Mouse (Mus musculus): Measurements from ENCODE around the gene Ctnna3. TPM values are rescaled to one million over a fixed set of nuclear protein-coding genes. Genes with fewer than 3 reads are reported as not detected.

The Ctnna3 gene
- total RNA-seq, 2 experiments from 2014 or later: 4.0 to 4.4 TPM

DNA sequence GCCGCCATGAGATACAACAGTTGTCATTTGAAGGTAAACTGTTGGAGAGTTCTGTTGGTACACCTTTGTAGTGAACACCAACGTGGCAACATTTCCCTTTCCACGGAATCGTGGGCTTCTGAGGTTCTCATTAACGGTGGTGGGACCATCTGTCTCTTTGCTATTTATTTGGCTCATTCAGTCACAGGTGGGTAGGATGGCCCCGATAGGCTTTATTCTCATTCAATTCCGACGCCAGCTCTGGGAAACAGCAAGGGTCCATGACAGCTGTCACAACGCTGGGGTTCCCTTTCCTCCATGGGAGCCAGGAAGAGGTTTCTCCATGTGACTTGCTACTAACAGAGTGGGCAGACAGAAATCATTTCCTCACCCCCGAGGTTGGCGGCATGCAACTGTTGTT lies 612.0 kb downstream of the Ctnna3 start:
- no peak for DNase-seq (ENCODE audit: low spot score in 2 of 2)

GRCm38 (mm10) chr10:64049151-64049550 lies 619.3 kb downstream of the Ctnna3 start:
- DNase-seq (ENCODE audit: low spot score in 2 of 2): no peak

GRCm38 (mm10) chr10:64049946-64050345 lies 620.0 kb downstream of the Ctnna3 start:
- DNase-seq (ENCODE audit: low spot score in 2 of 2): no peak

DNA sequence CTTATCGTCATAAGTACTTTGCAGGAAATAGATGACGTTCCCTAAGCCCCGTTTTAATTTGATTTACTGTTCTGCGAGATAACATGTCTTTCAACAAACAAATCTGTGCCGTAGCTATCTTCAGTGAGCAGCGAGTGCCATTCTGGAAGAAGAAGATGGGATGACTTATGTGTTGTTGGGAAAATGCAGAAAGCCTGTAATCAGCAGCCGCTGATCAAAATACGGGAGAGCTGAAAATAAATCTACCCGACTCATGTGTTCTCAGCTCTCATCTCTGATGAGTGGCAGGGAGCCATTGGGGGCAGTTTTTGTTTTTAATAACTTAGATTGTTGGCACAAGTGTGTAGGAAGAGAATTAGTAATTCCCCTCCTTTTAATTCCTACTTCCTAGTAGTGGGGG lies 633.8 kb downstream of the Ctnna3 start:
- DNase-seq (ENCODE audit: low spot score in 2 of 2): no peak

DNA sequence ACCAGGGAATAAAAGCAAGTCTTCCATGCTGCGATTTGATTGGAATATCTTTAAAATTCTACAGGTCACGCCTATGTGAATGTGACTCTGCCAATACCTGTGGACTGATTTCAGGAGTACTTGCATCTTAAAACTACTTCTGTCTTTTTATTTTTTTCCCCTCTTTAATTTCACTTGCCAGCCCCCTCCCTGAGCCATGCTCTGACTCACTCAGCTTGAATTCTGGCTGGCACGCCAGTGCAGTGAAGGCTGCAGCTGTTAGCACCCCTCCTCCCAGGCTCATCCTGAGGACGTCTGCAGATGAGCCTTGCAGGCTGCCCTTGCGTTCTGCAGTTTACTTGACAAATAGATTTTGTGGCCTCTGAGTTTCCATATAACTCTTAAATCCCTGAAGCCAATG lies 646.0 kb downstream of the Ctnna3 start:
- peak in 1 of 2 experiments; percentile 18 for DNase-seq (ENCODE audit: low spot score in 2 of 2)

- no peak for DNase-seq (ENCODE audit: low spot score in 2 of 2)
Observed at GRCm38 (mm10) chr10:64076410-64077052, 646.6 kb downstream of the Ctnna3 start.

DNA sequence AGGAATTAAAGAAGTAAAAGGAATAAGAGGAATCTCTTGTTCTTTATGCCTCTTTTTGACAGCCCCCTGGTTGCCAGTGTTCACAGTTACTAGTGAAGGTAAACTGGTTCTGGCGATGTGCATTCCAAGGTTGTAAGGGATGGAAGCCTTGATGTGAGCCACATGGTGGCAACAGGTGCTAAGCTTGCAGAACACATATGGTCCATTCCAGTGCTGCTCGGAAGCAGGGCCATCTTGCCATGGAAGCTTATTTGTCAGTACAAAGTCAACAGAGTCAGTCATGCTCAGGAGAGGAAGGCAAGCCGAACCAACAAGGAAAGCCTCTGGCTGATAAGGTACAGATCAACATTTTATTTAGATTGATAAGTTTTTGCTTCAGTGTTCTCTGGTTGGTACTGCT lies 652.4 kb downstream of the Ctnna3 start:
- no peak for DNase-seq (ENCODE audit: low spot score in 2 of 2)

- no peak for DNase-seq (ENCODE audit: low spot score in 2 of 2)
Observed at GRCm38 (mm10) chr10:64083813-64084212, 653.9 kb downstream of the Ctnna3 start.

- no peak for DNase-seq (ENCODE audit: low spot score in 2 of 2)
Observed at GRCm38 (mm10) chr10:64084465-64084864, 654.6 kb downstream of the Ctnna3 start.

DNA sequence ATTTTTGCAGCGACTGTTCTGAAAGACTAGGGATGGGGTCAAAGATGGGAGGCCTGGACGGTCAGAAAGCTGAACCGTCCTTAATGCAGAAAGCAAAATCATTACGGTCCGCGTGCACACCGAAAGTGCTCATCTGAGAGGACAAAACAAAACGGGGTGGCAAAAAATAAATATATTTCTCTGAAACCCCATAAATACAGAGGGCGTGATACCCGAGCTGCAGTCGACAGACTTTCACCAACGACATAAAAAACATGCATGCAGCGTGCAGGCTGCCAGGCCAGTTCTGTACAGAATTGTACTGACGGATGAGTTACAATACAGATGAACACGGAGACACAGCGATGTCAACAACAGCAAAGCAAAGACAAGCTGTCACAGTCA lies 656.3 kb downstream of the Ctnna3 start:
- DNase-seq (ENCODE audit: low spot score in 2 of 2): no peak

DNA sequence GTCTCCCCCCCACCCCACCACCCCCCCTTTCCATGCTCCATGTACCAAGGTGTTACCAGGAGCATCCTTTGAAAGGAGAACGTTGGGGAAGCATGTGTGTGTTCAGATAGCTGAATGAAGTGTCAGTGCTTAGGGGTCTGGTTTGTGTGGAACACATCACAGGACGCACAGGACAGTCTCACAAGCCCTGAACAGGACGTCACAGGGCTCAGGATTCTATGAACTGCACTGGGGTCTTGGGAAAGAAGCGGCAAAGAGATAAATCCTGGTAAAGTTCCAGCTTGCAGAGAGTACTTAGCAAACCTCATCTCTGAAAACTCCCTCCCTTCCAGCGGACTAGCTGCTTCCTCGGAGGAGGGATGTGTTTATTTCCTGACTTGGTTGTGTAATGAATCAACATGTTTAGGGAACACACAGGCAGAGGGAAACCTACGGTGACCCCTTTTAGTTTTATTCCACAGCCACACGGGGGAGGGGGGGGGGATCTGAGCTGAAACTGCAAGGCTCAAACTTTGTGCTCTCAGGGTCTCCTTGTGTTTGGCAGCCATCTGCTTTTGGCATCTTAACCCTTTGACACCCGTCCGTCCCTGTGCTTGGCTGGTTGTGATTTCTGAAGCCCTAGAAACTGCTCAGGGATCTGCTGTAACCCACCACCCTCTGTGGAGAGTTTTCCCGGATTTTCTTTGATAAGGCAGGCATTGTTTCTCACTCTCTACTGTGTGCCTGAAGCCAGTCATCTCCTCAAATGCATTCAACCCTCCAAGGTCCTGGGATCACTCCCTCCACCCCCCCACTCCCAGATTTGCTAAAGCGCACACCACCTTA lies 656.9 kb downstream of the Ctnna3 start:
- no peak for DNase-seq (ENCODE audit: low spot score in 2 of 2)

DNA sequence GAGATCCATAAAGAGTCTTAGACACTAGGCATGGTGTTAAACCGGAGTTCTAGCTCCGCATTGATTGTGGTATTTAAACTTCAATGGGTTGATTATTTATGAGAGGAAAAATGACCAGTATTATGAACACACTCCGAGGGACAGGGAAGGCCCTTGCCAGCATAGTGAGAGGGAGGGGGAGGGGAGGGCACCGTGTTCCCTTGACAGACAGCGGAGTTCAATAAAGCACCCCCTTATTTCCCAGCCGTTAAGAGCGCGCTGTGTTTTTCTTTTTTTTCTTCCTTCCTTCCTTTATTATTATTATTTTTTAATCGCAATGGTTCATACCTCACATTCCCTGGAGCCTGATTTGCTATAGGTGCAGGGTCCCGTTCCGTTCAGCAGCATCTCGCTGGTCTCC lies 657.6 kb downstream of the Ctnna3 start:
- DNase-seq (ENCODE audit: low spot score in 2 of 2): no peak

DNA sequence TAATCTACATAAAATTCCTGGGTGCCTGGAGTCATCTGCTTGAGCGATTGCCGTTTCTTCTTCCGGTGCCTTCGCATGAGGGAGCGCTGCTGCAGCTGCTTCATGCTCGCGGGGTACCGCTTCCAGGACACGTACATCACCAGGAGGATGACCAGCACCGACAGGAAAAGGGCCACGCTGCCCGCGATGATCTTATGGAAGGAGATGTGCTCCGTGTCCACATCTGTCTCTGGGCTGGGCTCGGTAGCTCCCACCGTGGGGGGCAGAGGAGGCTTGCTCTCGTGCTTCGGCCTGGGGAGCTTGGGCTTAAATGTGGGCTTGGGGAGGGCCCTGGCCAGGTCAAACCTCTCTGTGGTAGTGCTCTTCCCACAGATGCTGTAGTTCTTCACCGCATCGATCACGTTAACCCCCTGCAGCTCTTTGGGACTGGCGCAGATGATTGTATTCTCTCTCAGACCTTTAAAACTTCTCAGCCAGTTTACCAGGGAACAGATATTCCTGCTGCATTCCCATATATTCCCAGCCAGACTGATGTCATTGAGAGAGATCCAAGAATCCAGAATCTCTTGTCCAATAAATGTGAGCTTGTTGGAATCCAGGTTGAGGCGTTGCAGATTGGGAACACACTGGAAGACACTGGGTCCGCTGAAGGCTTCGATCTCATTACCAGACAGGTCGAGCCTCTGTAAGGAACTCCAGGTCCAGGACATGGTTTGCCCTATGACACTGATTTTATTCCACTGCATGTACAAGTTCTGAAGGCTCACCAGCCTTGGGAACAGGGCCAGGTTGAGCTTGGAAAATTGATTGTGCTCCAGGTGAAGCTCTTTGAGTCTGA lies 658.3 kb downstream of the Ctnna3 start:
- no peak for DNase-seq (ENCODE audit: low spot score in 2 of 2)

DNA sequence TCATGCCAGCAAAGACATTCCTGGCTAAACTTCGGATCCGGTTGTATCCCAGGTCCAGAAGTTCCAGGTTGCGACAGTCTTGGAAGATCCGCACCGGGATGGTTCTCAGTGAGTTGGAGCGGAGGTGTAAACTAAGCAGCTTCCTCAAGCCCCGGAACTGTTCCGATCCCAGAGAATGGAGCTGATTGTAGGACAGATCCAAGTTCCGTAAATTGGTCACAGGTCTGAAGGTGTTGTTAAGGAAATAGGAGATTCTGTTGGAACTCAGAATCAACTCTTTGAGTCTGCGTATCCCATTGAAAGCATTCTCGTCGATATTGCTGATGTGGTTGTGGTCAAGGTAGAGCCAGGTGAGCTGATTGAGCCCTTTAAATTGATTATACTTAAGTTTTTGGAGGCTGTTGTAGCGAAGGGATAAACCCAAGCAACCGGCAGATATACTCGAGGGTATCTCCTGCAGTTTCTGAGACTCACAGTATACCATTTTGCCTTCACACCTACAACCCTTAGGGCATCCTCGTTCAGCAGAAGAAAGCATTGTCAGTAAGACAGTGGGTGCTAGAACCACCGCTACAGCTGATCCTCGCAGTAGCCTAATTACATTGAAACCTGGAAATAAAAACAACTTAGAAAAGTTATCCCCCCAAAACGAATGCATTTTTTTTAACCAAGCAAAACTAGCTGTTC lies 659.0 kb downstream of the Ctnna3 start:
- DNase-seq (ENCODE audit: low spot score in 2 of 2): no peak

DNA sequence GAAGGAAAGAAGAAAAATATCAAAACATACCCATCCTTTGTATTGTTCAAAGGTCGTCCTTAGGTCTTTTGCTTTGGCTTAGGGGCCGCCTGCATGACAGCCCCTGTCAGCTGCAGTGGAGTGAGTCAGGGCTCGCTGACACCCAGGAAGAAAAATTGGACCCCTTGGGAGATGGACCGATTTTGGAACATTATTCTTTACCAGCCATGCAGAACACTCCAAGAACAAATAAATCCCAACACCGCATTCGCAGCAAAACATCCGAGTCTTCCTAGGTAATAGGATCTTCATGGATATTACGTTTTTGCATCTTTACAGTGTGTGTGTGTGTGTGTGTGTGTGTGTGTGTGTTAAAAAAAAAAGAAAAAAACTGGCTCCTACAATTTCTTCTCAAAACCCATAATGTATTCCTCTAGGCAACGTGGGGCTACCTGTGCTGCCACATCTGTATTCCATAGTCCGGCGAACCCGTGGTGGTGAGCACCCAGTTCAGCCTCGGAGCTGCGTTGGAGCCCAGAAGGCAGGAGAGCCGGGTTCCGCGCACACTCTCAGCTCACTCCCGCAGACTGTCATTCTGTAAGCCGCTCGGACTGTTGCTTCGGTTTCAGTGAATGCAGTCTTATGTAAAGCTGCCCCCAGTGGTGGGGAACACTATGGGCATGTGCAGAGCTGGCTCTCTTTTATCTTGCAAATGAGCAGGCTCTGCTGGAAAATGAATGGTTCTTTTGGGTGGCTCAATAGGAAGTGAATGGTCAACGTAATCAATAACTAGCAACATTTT lies 660.0 kb downstream of the Ctnna3 start, which contains the start of gene Lrrtm3:
Gene Lrrtm3, minus strand, starts transcription at position 598 of the 781 bp plus-strand sequence.
- peak in 1 of 2 experiments; percentile 31 for DNase-seq (ENCODE audit: low spot score in 2 of 2)

GRCm38 (mm10) chr10:64096532-64096931 lies 666.6 kb downstream of the Ctnna3 start:
- no peak for DNase-seq (ENCODE audit: low spot score in 2 of 2)

DNA sequence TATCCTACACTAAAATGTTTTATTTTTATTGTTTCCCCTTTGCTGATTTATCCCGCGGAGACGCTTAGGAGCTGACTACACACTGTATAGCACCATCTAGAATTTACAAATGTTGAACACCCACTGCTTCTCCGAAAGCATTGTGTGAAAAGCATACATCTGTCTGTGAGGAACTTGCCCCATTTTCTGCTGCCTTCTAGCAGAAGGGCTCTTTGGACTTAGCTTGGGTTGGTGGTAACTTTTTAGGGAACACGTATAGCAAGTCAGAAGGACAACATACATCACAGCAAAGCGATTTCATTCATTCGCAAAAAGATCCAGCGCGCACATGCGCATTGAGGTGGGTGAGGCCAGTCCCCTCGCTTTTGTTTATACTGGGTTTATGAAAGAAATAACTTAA lies 685.3 kb downstream of the Ctnna3 start:
- no peak for DNase-seq (ENCODE audit: low spot score in 2 of 2)

DNA sequence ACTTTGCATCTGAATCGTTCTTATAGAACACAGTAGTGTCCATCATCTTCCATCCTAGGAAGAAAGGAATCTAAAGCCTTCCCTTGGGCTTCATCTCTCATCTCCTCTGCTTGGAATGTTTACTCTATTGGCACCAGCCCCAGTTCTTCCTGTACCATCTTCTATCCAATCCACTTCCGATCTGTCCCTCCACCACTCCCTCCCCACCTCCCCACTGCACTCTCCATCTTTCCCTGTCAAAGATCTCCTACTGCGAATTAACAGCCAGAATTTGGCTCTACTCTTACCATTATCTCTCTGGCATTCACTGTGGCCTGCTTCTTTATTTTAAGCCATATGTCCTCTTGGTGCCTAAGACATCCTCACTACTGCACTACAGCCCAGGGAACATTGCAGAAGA lies 688.9 kb downstream of the Ctnna3 start:
- no peak for DNase-seq (ENCODE audit: low spot score in 2 of 2)

GRCm38 (mm10) chr10:64130397-64131150 lies 700.7 kb downstream of the Ctnna3 start:
- DNase-seq (ENCODE audit: low spot score in 2 of 2): no peak

GRCm38 (mm10) chr10:64133461-64133860 lies 703.6 kb downstream of the Ctnna3 start:
- DNase-seq (ENCODE audit: low spot score in 2 of 2): no peak
